Mouse (Mus musculus): ENCODE results near the gene Fsd1.

DNA sequence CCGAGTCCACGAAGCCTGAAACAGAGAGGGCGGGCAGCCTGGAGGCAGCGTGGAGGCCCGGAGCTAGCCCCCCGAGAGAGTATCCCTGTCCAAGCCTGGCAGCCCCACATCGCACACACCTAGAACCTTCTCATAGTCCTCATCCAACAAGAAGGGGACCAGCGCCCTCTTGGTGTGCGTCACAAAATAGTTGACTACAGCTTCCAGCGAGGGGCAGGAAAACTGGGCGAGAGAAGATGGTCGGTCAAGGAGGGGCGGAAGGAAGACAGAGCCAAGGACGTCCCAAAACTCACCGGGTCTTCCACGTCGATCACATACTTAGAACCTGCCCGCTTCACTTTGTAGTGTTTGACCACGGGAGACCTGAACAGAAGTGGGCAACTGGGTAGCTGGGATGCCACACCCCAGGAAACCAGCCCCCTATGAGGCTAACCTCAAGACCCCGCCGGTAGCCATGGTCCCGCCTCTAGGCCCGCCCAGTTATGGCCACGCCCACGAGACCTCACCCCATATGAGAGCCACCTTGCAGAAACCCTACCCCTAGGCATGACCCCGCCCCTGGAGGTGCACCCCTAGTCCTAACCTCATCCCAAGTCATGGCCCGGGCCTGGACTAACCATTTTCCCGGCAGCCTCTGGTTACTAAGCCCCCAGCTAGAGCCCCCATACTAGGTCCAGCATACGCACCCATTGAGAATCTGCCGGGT is 13.6 kb downstream of the Fsd1 start:
- TF ChIP-seq EP300 (IDR thresholded peaks at IDR 0.05), result no peak
- TF ChIP-seq CTCF (IDR thresholded peaks at IDR 0.05), result 0 out of 2 replicates have a peak, but pooled peaks have one; percentile 7

Data from lung, postnatal 0 days (tissue).